Mouse (Mus musculus) small intestine, adult 2 months (tissue): ENCODE results near the gene Usp46. TPM values are rescaled to one million over a fixed set of nuclear protein-coding genes. Genes with fewer than 3 reads are reported as not detected.

Source experiments
- H3K27ac ChIP-seq: fragments of 200-500 bp; 2 replicates; pipeline ENCODE4 v1.5.1; 2012; ENCODE audit warnings: low read depth, low read length, control low read depth, inconsistent platforms; ENCODE audit not compliant: insufficient read depth
- H3K27me3 ChIP-seq: fragments of 200-500 bp; 2 replicates; pipeline ENCODE4 v1.6.1; 2012; ENCODE audit warnings: mild to moderate bottlenecking, moderate library complexity, low read length, inconsistent platforms; ENCODE audit not compliant: control insufficient read depth, insufficient read depth
- H3K36me3 ChIP-seq: fragments of 200-500 bp; 2 replicates; pipeline ENCODE4 v1.6.1; 2012; ENCODE audit warnings: mild to moderate bottlenecking, low read length, control low read depth, inconsistent platforms; ENCODE audit not compliant: control insufficient read depth, insufficient read depth
- H3K4me1 ChIP-seq: fragments of 200-500 bp; 2 replicates; pipeline ENCODE4 v1.6.1; 2012; ENCODE audit warnings: low read length, inconsistent platforms, mixed read lengths; ENCODE audit not compliant: control insufficient read depth, insufficient read depth, insufficient read length
- H3K4me3 ChIP-seq: fragments of 200-500 bp; 2 replicates; pipeline ENCODE4 v1.5.1; 2012; ENCODE audit warnings: low read depth, mild to moderate bottlenecking, control low read depth, inconsistent platforms, low read length, moderate library complexity
- CTCF ChIP-seq: fragments of 200-500 bp; IDR thresholded peaks from 2 replicates; pipeline ENCODE4 v1.5.1; 2012; ENCODE audit warnings: low read depth, mild to moderate bottlenecking, control low read depth, inconsistent platforms, low read length, moderate library complexity, mixed read lengths; ENCODE audit not compliant: insufficient replicate concordance, insufficient read length; ENCODE audit errors: extremely low read depth
- POLR2A ChIP-seq: fragments of 200-500 bp; IDR thresholded peaks from 2 replicates; pipeline ENCODE4 v1.6.1; 2012; ENCODE audit warnings: low read depth, mild to moderate bottlenecking, control low read depth, inconsistent platforms, low read length, moderate library complexity
- WGBS: fragments of 180-500 bp; shearing (Covaris S2); methylation state at CpG from one replicate; pipeline ENCODE4 v1.1.7; 2018; 5-methylcytosine and 5-hydroxymethylcytosine counted together
- polyA plus RNA-seq: library from polyadenylated mRNA; depleted of rRNA; stranded (reverse); fragments of >200 nt; gene quantifications from 2 replicates; pipeline ENCODE4 v1.2.3, GENCODE M21; 2012; rRNA removed

Gene Usp46
- polyA plus RNA-seq, 1 experiment, result 0.96 TPM

DNA sequence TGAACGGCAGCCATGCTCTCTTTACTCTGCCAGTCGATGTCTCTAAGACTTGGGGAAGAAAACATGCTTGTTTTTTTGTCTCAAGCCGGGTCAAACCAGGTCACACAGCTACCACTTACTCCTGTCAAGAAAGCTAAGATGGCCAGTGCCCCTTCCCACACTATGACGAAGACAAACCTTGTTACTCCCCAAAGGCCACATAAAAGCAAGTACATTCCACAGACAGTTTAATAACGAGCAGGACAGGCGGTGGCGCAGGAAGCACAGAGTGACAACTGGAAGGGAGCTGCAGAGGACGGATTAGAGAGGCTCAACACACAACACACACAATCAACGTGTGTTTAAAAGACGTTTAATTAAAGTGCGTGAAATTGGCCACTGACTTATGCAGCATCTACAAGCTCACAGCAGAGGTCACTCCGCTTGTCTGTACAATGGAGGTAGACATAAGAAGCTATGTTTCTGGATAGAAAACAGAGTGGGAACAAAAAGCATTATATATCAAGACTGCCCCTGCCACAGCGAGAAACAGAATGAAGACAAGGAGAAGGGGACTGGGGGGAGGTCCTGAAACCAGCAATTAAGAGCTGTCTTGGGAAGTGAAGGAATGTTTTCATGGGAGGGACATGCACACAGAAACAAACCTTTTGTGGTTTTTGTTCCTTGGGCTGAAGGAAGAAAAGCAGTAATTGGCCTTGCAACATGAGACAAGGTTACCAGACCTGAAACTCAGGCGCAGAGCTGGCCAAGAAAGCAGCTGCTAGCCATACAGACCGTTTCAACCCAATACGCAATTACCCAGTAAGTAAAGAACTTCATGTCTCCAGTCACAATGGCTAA is 117.2 kb downstream of the Usp46 start:
- TF ChIP-seq POLR2A (no peak), CTCF (no peak)
- Histone ChIP-seq H3K27ac (no peak overlapping the region), H3K36me3 (no peaks in the 10 kb centered on the region), H3K27me3 (no peaks in the 10 kb centered on the region; the same call in 1 of the 2 replicates), H3K4me1 (no peaks in the 10 kb centered on the region), H3K4me3 (no peak overlapping the region)
- 79% methylated on average over 16 of the region's 16 CpGs for WGBS

Other genes starting within 250 kb of the Usp46 start
- 7.7 and 10.1 TPM in 2 replicates for gene Rasl11b, start 126.9 kb upstream of the Usp46 start, polyA plus RNA-seq